Mouse (Mus musculus): Measurements from ENCODE around the gene BC028528. TPM values are rescaled to one million over a fixed set of nuclear protein-coding genes. Genes with fewer than 3 reads are reported as not detected.
"Not testable (repeated sequence)": the region's sequence is repeated elsewhere in the genome, so short reads cannot be mapped to it uniquely, and the experiment has no call there.

The BC028528 gene
- polyA plus RNA-seq, 1 experiment from 2014 or later = 6.7 TPM

DNA sequence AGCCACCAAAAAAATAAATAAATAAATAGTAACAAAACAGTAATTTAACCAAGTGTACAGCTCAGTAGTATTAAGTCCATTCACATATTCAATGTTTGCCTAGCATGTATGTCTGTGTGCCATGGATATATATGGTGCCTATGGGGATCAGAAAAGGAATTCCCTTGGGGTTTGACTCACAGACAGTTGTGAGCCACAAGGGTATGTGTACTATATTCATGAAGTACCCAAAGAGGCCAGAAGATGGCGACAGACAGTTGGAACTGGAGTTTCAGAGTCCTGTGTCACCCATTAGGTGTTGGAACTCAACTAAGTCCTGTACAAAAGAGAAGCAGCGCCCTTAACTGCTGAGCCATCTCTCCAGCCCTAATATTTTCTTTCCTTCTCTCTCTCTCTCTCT, 30.0 kb downstream of the BC028528 start:
- DNase-seq (ENCODE audit: low spot score) (peak; percentile 70), ATAC-seq (ENCODE audit: insufficient number of reproducible peaks, low FRiP score, low TSS enrichment, low read depth) (peak; percentile 31; the same call in 1 of the 2 replicates)
- Histone ChIP-seq H3K4me3 (ENCODE audit: low read depth, low read length) (no peak overlapping the region), H3K9ac (ENCODE audit: low read length) (no peak overlapping the region), H3K36me3 (ENCODE audit: control insufficient read depth, insufficient read depth, low read length) (peaks cover 3% of the 10 kb centered on the region; the same call in 1 of the 2 replicates), H3K4me1 (ENCODE audit: control insufficient read depth, insufficient read depth, low read length) (no peaks in the 10 kb centered on the region), H3K27me3 (ENCODE audit: control insufficient read depth, insufficient read depth, low read length) (no peaks in the 10 kb centered on the region), H3K27ac (replicated peaks; ENCODE audit: low read depth, low read length) (no peak overlapping the region), H3K9me3 (ENCODE audit: control insufficient read depth, low read length) (no peaks in the 10 kb centered on the region), H3K4me2 (ENCODE audit: low read depth, severe bottlenecking) (no peak overlapping the region)
- 36% methylated on average over 2 of the region's 2 CpGs for WGBS

DNA sequence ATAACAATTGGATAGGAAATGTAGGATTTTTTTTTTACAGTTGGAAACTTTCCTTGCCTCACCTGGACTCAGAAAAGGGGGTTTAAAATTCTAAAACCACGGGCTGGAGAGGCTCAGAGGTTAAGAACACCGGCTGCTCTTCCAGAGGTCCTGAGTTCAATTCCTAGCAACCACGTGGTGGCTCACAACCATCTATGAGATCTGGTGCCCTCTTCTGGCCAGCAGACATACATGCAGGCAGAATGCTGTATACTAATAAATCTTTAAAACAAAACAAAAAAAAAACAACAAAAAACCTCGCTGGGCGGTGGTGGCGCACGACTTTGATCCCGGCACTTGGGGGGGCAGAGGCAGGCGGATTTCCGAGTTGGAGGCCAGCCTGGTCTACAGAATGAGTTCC, 30.6 kb downstream of the BC028528 start:
- no peak for DNase-seq (ENCODE audit: low spot score)
- H3K9ac ChIP-seq (ENCODE audit: low read length) = no peak overlapping the region
- H3K27ac ChIP-seq (replicated peaks; ENCODE audit: low read depth, low read length) = no peak overlapping the region
- H3K27me3 ChIP-seq (ENCODE audit: control insufficient read depth, insufficient read depth, low read length) = no peaks in the 10 kb centered on the region
- no peak overlapping the region for H3K4me3 ChIP-seq (ENCODE audit: low read depth, low read length)
- no peaks in the 10 kb centered on the region for H3K4me1 ChIP-seq (ENCODE audit: control insufficient read depth, insufficient read depth, low read length)
- H3K4me2 ChIP-seq (ENCODE audit: low read depth, severe bottlenecking) = no peak overlapping the region
- WGBS = 73% methylated on average over 10 of the region's 10 CpGs
- no peak for ATAC-seq (ENCODE audit: insufficient number of reproducible peaks, low FRiP score, low TSS enrichment, low read depth)
- peaks cover 3% of the 10 kb centered on the region; the same call in 1 of the 2 replicates for H3K36me3 ChIP-seq (ENCODE audit: control insufficient read depth, insufficient read depth, low read length)
- H3K9me3 ChIP-seq (ENCODE audit: control insufficient read depth, low read length) = no peaks in the 10 kb centered on the region

DNA sequence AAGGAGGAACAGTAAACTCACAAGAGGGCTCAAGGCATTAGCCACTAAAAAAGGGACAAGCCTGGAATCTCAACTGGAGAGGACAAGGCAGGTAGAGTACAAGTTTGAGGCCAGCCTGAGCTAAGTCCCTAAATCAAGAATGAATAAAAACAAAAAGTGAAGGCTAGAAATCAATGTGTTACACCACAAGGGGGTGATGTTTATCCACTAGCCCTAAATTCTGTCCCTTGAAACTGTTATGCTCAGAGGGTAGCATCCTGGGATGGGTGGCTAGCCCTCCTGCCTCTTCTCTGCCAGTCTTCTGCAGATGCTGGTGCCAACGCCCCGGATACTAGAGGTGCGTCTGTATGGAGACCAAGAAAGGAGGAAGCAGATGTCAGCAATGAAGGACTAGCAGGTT, 31.5 kb downstream of the BC028528 start:
- Histone ChIP-seq H3K36me3 (ENCODE audit: control insufficient read depth, insufficient read depth, low read length) (peaks cover 2% of the 10 kb centered on the region; the same call in 1 of the 2 replicates), H3K27ac (replicated peaks; ENCODE audit: low read depth, low read length) (no peak overlapping the region), H3K4me2 (ENCODE audit: low read depth, severe bottlenecking) (no peak overlapping the region), H3K27me3 (ENCODE audit: control insufficient read depth, insufficient read depth, low read length) (no peaks in the 10 kb centered on the region), H3K4me1 (ENCODE audit: control insufficient read depth, insufficient read depth, low read length) (no peaks in the 10 kb centered on the region), H3K9ac (ENCODE audit: low read length) (no peak overlapping the region), H3K9me3 (ENCODE audit: control insufficient read depth, low read length) (no peaks in the 10 kb centered on the region), H3K4me3 (ENCODE audit: low read depth, low read length) (no peak overlapping the region)
- ATAC-seq (ENCODE audit: insufficient number of reproducible peaks, low FRiP score, low TSS enrichment, low read depth) (no peak), DNase-seq (ENCODE audit: low spot score) (no peak)
- WGBS = 81% methylated on average over 3 of the region's 3 CpGs

DNA sequence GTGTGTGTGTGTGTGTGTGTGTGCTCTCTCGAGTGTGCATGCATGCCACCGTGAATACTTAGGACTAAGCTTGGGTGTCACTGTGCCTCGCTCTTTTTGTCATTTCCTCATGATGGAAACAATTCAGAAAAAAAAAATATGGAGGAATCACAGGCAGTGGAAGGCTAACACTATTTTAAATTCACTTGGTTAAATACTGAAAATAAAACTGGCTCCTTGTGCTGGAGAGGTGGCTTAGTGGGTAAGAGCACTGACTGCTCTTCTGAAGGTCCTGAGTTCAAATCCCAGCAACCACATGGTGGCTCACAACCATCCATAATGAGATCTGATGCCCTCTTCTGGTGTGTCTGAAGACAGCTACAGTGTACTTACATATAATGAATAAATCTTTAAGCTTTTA, 33.5 kb downstream of the BC028528 start:
- not testable (repeated sequence) for DNase-seq (ENCODE audit: low spot score); ATAC-seq (ENCODE audit: insufficient number of reproducible peaks, low FRiP score, low TSS enrichment, low read depth); H3K27ac ChIP-seq (replicated peaks; ENCODE audit: low read depth, low read length); H3K9me3 ChIP-seq (ENCODE audit: control insufficient read depth, low read length); H3K4me3 ChIP-seq (ENCODE audit: low read depth, low read length); H3K4me2 ChIP-seq (ENCODE audit: low read depth, severe bottlenecking); H3K36me3 ChIP-seq (ENCODE audit: control insufficient read depth, insufficient read depth, low read length); H3K27me3 ChIP-seq (ENCODE audit: control insufficient read depth, insufficient read depth, low read length); H3K4me1 ChIP-seq (ENCODE audit: control insufficient read depth, insufficient read depth, low read length); H3K9ac ChIP-seq (ENCODE audit: low read length)
- WGBS = 81% methylated on average over 3 of the region's 3 CpGs

DNA sequence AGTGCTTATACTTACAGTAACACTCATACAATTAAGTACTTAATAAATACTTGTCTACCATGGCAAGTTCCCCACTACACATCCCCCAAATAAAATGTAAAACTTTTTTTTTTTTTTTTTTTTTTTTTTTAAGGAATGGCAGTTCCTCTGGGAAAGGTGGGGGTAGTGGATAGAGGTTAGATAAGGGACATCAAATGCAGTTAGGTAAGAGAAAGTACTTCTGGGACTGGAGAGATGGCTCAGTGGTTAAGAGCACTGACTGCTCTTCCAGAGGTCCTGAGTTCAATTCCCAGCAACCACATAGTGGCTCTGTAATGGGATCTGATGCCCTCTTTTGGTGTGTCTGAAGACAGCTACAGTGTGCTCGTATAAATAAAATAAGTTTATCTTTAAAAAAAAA, 34.8 kb downstream of the BC028528 start:
- 92% methylated on average over 1 of the region's 1 CpGs for WGBS
- not testable (repeated sequence) for H3K27ac ChIP-seq (replicated peaks; ENCODE audit: low read depth, low read length); H3K36me3 ChIP-seq (ENCODE audit: control insufficient read depth, insufficient read depth, low read length); H3K27me3 ChIP-seq (ENCODE audit: control insufficient read depth, insufficient read depth, low read length); H3K4me2 ChIP-seq (ENCODE audit: low read depth, severe bottlenecking); ATAC-seq (ENCODE audit: insufficient number of reproducible peaks, low FRiP score, low TSS enrichment, low read depth); DNase-seq (ENCODE audit: low spot score); H3K9ac ChIP-seq (ENCODE audit: low read length); H3K4me3 ChIP-seq (ENCODE audit: low read depth, low read length); H3K4me1 ChIP-seq (ENCODE audit: control insufficient read depth, insufficient read depth, low read length); H3K9me3 ChIP-seq (ENCODE audit: control insufficient read depth, low read length)

DNA sequence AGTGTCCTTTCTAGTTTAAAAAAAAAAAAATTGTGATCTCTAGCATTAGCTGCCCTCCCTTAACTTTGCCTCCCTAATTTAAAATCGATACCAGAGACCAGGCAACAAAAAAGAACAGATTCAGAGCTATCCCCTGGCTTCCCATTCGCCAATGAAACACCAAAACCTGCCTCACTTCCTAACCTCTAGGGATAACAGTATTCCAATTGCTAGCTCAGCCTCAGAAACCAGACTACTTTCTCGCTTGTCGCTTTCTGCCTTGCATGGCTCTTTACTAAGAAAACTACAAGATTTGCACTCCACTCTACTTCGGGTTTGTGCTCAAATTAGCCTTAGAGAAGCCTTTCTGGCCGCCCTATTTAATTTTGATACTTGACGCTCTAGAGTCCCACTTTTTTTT, 35.7 kb downstream of the BC028528 start:
- Histone ChIP-seq H3K4me1 (ENCODE audit: control insufficient read depth, insufficient read depth, low read length) (peaks cover 3% of the 10 kb centered on the region; the same call in 1 of the 2 replicates), H3K27ac (replicated peaks; ENCODE audit: low read depth, low read length) (peak overlapping the region; percentile 69; the same call in 1 of the 2 replicates), H3K4me2 (ENCODE audit: low read depth, severe bottlenecking) (peak overlapping the region; percentile 68), H3K4me3 (ENCODE audit: low read depth, low read length) (peak overlapping the region; percentile 89), H3K9me3 (ENCODE audit: control insufficient read depth, low read length) (no peaks in the 10 kb centered on the region), H3K27me3 (ENCODE audit: control insufficient read depth, insufficient read depth, low read length) (no peaks in the 10 kb centered on the region), H3K9ac (ENCODE audit: low read length) (peak overlapping the region; percentile 86), H3K36me3 (ENCODE audit: control insufficient read depth, insufficient read depth, low read length) (peaks cover 14% of the 10 kb centered on the region)
- no peak for ATAC-seq (ENCODE audit: insufficient number of reproducible peaks, low FRiP score, low TSS enrichment, low read depth)
- no peak for DNase-seq (ENCODE audit: low spot score)
- WGBS = 24% methylated on average over 7 of the region's 7 CpGs

DNA sequence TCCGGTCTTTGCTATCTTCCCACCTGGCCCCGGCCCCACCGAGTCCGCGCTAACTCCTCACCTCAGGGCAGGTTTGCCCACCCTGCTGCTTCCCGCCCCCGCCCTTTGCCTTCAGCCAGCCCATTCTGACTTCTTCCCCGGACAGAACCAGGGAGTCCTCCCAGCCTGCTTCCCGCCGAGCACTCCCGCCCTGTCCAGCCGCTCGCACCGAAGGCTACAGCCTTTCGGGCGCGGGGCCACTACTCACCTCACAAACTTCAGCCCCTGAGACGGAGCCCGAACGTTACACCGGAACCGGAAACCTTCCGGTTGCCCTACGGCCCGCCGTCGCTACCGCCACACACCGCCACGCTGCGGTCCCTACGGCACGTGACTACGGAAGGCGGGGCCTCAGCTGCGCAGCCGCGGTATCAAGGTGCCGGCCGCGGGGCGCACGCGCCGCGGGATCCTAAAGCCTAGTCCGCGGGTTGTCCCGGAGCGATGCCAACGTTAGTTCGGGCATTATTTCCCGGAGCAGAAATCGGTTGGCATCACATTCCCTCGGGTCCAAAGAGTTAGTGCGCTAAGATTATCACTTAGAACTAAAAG, 36.2 kb downstream of the BC028528 start, which contains the start of gene Prpf3:
TSS of gene Prpf3 (minus strand) at position 384 of the 588 bp plus-strand sequence.
- H3K36me3 ChIP-seq (ENCODE audit: control insufficient read depth, insufficient read depth, low read length) = peaks cover 17% of the 10 kb centered on the region
- WGBS = under 1% methylated on average over 56 of the region's 56 CpGs
- H3K27ac ChIP-seq (replicated peaks; ENCODE audit: low read depth, low read length) = peak within 1 kb of the TSS; percentile 69
- no peaks in the 10 kb centered on the region for H3K27me3 ChIP-seq (ENCODE audit: control insufficient read depth, insufficient read depth, low read length)
- ATAC-seq (ENCODE audit: insufficient number of reproducible peaks, low FRiP score, low TSS enrichment, low read depth) = peak; percentile 94
- peaks cover 3% of the 10 kb centered on the region; the same call in 1 of the 2 replicates for H3K4me1 ChIP-seq (ENCODE audit: control insufficient read depth, insufficient read depth, low read length)
- H3K9me3 ChIP-seq (ENCODE audit: control insufficient read depth, low read length) = no peaks in the 10 kb centered on the region
- H3K4me3 ChIP-seq (ENCODE audit: low read depth, low read length) = peak within 1 kb of the TSS; percentile 89
- peak within 1 kb of the TSS; percentile 86 for H3K9ac ChIP-seq (ENCODE audit: low read length)
- peak within 1 kb of the TSS; percentile 68 for H3K4me2 ChIP-seq (ENCODE audit: low read depth, severe bottlenecking)
- peak; percentile 94 for DNase-seq (ENCODE audit: low spot score)

DNA sequence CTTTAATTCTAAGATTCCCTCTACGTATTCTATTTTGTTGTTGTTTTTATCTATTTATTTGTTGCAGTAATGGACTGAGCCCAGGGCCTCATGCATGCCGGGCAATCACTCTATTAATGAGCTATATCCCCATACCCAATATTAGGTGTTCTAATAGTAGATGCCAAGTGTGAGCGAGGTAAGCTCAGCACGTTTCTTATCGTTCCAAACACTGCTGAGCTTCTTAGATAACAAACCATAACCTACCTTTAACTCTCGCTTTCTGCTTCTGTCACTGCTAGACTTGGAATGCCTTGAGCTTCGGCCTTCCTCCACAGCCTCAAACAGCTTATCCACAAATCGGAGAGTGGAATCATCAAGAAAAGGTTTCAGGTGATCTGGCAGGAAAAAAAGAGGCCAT, 40.5 kb downstream of the BC028528 start:
- Histone ChIP-seq H3K27ac (replicated peaks; ENCODE audit: low read depth, low read length) (no peak overlapping the region), H3K4me1 (ENCODE audit: control insufficient read depth, insufficient read depth, low read length) (peaks cover 3% of the 10 kb centered on the region; the same call in 1 of the 2 replicates), H3K9ac (ENCODE audit: low read length) (no peak overlapping the region), H3K4me2 (ENCODE audit: low read depth, severe bottlenecking) (no peak overlapping the region), H3K27me3 (ENCODE audit: control insufficient read depth, insufficient read depth, low read length) (no peaks in the 10 kb centered on the region), H3K4me3 (ENCODE audit: low read depth, low read length) (no peak overlapping the region), H3K36me3 (ENCODE audit: control insufficient read depth, insufficient read depth, low read length) (peaks cover 28% of the 10 kb centered on the region), H3K9me3 (ENCODE audit: control insufficient read depth, low read length) (no peaks in the 10 kb centered on the region)
- DNase-seq (ENCODE audit: low spot score) (no peak), ATAC-seq (ENCODE audit: insufficient number of reproducible peaks, low FRiP score, low TSS enrichment, low read depth) (no peak)
- WGBS = 94% methylated on average over 8 of the region's 8 CpGs

DNA sequence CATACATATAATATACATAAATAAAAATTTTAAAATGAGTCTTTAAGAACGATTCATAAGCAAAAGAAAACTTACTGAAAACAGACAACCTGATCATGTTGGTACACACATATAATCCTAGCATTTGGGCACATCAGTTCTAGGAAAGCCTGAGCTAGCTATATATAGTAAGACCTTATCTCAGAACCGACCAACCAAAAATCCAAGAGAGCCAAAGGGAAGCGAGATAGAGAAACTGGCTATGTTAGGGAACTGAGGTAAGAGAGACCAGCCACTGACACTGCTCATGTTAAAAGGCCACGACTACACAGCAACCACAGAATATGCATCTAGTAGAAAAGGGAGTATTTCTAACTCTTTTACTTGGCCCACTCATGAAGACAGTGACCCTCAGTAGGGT, 41.2 kb downstream of the BC028528 start:
- 88% methylated on average over 4 of the region's 4 CpGs for WGBS

More for the DNA sequence above, 41.2 kb downstream of the BC028528 start:
- H3K27me3 ChIP-seq (ENCODE audit: control insufficient read depth, insufficient read depth, low read length) = no peaks in the 10 kb centered on the region
- H3K4me1 ChIP-seq (ENCODE audit: control insufficient read depth, insufficient read depth, low read length) = peaks cover 3% of the 10 kb centered on the region; the same call in 1 of the 2 replicates
- no peak overlapping the region for H3K27ac ChIP-seq (replicated peaks; ENCODE audit: low read depth, low read length)
- H3K36me3 ChIP-seq (ENCODE audit: control insufficient read depth, insufficient read depth, low read length) = peaks cover 33% of the 10 kb centered on the region
- H3K9me3 ChIP-seq (ENCODE audit: control insufficient read depth, low read length) = no peaks in the 10 kb centered on the region
- no peak overlapping the region for H3K4me2 ChIP-seq (ENCODE audit: low read depth, severe bottlenecking)
- H3K4me3 ChIP-seq (ENCODE audit: low read depth, low read length) = no peak overlapping the region
- DNase-seq (ENCODE audit: low spot score) = no peak
- no peak overlapping the region for H3K9ac ChIP-seq (ENCODE audit: low read length)
- no peak for ATAC-seq (ENCODE audit: insufficient number of reproducible peaks, low FRiP score, low TSS enrichment, low read depth)
